25 mouse cellular contexts compared by ENCODE assay signal in genomic region chr7:124600767-124601166, GRCm38 (mm10).
"Had no signal": no experiment of that assay in that cellular context is flagged by ENCODE, and none has a peak within 500 bp of the region (broad histone marks: within the 10 kb centered on the region; RNA-seq: fewer than 3 reads in every experiment).

No protein-coding gene starts in this region.

- H3K27ac ChIP-seq: gastrocnemius, adult 2 months; hindbrain, embryonic 10.5 days; hindbrain, embryonic 12.5 days; hindbrain, embryonic 14.5 days; intestine, embryonic 15.5 days; kidney, postnatal 0 days; layer of hippocampus, adult 2 months; left cerebral cortex, adult 2 months; limb, embryonic 10.5 days; limb, embryonic 12.5 days; liver, embryonic 13.5 days had no signal

- H3K4me3 ChIP-seq: gastrocnemius, adult 2 months; hindbrain, embryonic 10.5 days; hindbrain, embryonic 12.5 days; intestine, embryonic 15.5 days; layer of hippocampus, adult 2 months; left cerebral cortex, adult 2 months; limb, embryonic 10.5 days; limb, embryonic 12.5 days; liver, embryonic 13.5 days had no signal

- H3K4me1 ChIP-seq: hindbrain, embryonic 10.5 days; hindbrain, embryonic 12.5 days; intestine, embryonic 15.5 days; limb, embryonic 10.5 days; limb, embryonic 12.5 days; liver, embryonic 13.5 days had no signal

- DNase-seq: gastrocnemius, adult 2 months; gastrocnemius, postnatal 10 days; gastrocnemius, postnatal 25 days; heart, postnatal 14 days; heart, postnatal 4 days; kidney, adult 18-20 months; kidney, postnatal 14 days; kidney, postnatal 36 days; liver; liver, embryonic 13.5 days had no signal

- H3K36me3 ChIP-seq: hindbrain, embryonic 10.5 days; hindbrain, embryonic 12.5 days; intestine, embryonic 15.5 days; limb, embryonic 10.5 days; limb, embryonic 12.5 days; liver, embryonic 13.5 days had no signal

- H3K27me3 ChIP-seq: hindbrain, embryonic 12.5 days; intestine, embryonic 15.5 days; limb, embryonic 12.5 days; liver, embryonic 13.5 days had no signal

- H3K9ac ChIP-seq: hindbrain, embryonic 12.5 days; hindbrain, embryonic 14.5 days; intestine, embryonic 15.5 days; limb, embryonic 12.5 days; liver, embryonic 13.5 days had no signal

- H3K4me2 ChIP-seq: heart, embryonic 11.5 days; hindbrain, embryonic 12.5 days; hindbrain, embryonic 14.5 days; intestine, embryonic 15.5 days; limb, embryonic 12.5 days; liver, embryonic 11.5 days; liver, embryonic 13.5 days had no signal

- H3K9me3 ChIP-seq: hindbrain, embryonic 10.5 days; hindbrain, embryonic 12.5 days; intestine, embryonic 15.5 days; limb, embryonic 10.5 days; limb, embryonic 12.5 days; liver, embryonic 13.5 days had no signal

- ATAC-seq: forebrain, embryonic 16.5 days; hindbrain, embryonic 16.5 days; inflammation-experienced regulatory T-cells, adult 6 months; intestine, embryonic 15.5 days; intestine, postnatal 0 days had no signal
